Mouse (Mus musculus): ENCODE results near the gene Hypk.

Gene Hypk

DNA sequence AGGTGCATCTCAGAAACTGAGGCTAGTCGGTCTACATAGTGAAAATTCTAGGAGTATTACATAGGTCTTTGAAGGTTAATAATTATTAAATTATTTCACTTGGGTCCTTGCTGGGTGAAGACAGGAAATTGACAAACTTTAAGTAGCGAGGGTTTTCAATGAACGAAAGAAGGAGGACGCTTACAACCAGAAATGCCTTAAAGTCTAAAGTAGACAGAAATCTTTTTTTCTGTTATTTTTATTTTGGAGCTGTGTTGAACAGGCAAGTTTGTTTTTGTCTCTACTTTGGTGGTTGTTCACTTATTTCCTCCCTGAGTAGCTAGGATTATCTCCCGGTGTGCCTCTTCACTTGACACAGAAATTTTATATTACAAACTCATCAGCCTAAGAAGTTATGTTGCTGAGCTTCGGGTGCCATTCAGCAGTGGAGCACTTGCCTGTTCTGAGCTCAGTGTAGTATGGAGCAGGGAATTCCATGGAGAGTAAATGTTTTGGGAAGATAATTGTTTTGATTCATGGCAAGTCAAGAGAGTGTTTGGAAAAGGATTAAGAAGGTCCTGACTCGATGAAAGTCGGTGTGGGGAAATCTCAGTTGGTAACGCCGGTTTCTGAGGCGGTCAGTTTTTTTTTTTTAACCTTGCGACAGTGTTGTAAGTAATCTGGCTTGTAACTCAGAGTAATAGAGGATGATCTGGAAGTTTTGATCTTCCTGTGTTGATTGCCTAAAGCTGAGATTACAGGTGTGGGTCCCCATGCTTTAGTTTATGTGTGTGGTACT is 54.3 kb downstream of the Hypk start:
- DNase-seq = no peak

- DNase-seq = no peak
Observed at GRCm38 (mm10) chr2:121507951-121508330, 54.9 kb downstream of the Hypk start.
